Mouse (Mus musculus) lung, postnatal 0 days (tissue): Measurements from ENCODE around the gene Olfr458. TPM values are rescaled to one million over a fixed set of nuclear protein-coding genes. Genes with fewer than 3 reads are reported as not detected.

ENCODE experiments used
- ATAC-seq: fragments of 200-750 bp; cut with Nextera tagmentation; 2 replicates; pipeline ENCODE4 v1.8.0; 2017; ENCODE audit warnings: moderate library complexity
- DNase-seq: peaks from one replicate; pipeline ENCODE4 v3.0.0-alpha.2; 2016; ENCODE audit warnings: low spot score
- H3K27ac ChIP-seq: fragments of 300-500 bp; sonication (generic); 2 replicates; pipeline ENCODE4 v1.5.1; 2014; ENCODE audit warnings: antibody characterized with exemption, mild to moderate bottlenecking, low read length, mixed read lengths
- H3K27me3 ChIP-seq: fragments of 300-500 bp; sonication (generic); replicated peaks from 2 replicates; pipeline ENCODE4 v1.6.1; 2014; ENCODE audit warnings: low read length, mixed read lengths; ENCODE audit not compliant: insufficient read depth
- H3K36me3 ChIP-seq: fragments of 300-500 bp; sonication (generic); 2 replicates; pipeline ENCODE4 v1.6.1; 2014; ENCODE audit warnings: low read length, mixed read lengths; ENCODE audit not compliant: insufficient read depth
- H3K4me1 ChIP-seq: fragments of 300-500 bp; sonication (generic); 2 replicates; pipeline ENCODE4 v1.6.1; 2014; ENCODE audit warnings: antibody characterized with exemption, low read depth, low read length, mixed read lengths; ENCODE audit not compliant: insufficient read depth
- H3K4me2 ChIP-seq: fragments of 300-500 bp; sonication (generic); replicated peaks from 2 replicates; pipeline ENCODE4 v1.6.1; 2014; ENCODE audit warnings: low read depth, mild to moderate bottlenecking, low read length, moderate library complexity, mixed read lengths
- H3K4me3 ChIP-seq: fragments of 300-500 bp; sonication (generic); 2 replicates; pipeline ENCODE4 v1.5.1; 2014; ENCODE audit warnings: low read depth, low read length
- H3K9ac ChIP-seq: fragments of 300-500 bp; sonication (generic); replicated peaks from 2 replicates; pipeline ENCODE4 v1.6.1; 2014; ENCODE audit warnings: low read depth, mild to moderate bottlenecking
- H3K9me3 ChIP-seq: fragments of 300-500 bp; sonication (generic); 2 replicates; pipeline ENCODE4 v1.6.1; 2016; ENCODE audit warnings: low read length, mixed read lengths
- CTCF ChIP-seq: IDR thresholded peaks from 2 replicates; pipeline ENCODE4 v1.5.1; 2016; ENCODE audit warnings: antibody characterized with exemption, mild to moderate bottlenecking
- EP300 ChIP-seq: IDR thresholded peaks from 2 replicates; pipeline ENCODE4 v1.6.1; 2016; ENCODE audit warnings: antibody characterized with exemption, mild to moderate bottlenecking, control low read depth
- WGBS: fragments of 180-500 bp; shearing (Covaris S2); extraction: QIAGEN DNeasy Blood & Tissue Kit; methylation state at CpG from one replicate; pipeline ENCODE4 v1.1.7; 2014; 5-methylcytosine and 5-hydroxymethylcytosine counted together
- polyA plus RNA-seq: library from polyadenylated mRNA; unstranded; fragments of >200 nt; fragmentation: Nextera tagmentation; extraction: Ambion mirVana; gene quantifications from 2 replicates; pipeline ENCODE4 v1.2.1, GENCODE M21; 2015

The Olfr458 gene
- polyA plus RNA-seq, 1 experiment from 2014 or later, result 0.08 TPM

GRCm38 (mm10) chr6:42434446-42434845 is 30.6 kb downstream of the Olfr458 start, which contains the start of gene Tas2r126:
Tas2r126 (plus strand) TSS chr6:42434535.
- 67% methylated on average over 6 of the region's 6 CpGs for WGBS
- no peak for DNase-seq

GRCm38 (mm10) chr6:42433554-42433953 is 31.4 kb downstream of the Olfr458 start:
- Histone ChIP-seq H3K9ac (no peak overlapping the region), H3K36me3 (no peaks in the 10 kb centered on the region), H3K4me3 (no peak overlapping the region), H3K4me1 (no peaks in the 10 kb centered on the region), H3K4me2 (no peak overlapping the region), H3K27ac (no peak overlapping the region), H3K9me3 (no peaks in the 10 kb centered on the region), H3K27me3 (no peaks in the 10 kb centered on the region)
- TF ChIP-seq CTCF, result peak; percentile 63
- TF ChIP-seq EP300, result no peak
- 39% methylated on average over 2 of the region's 2 CpGs for WGBS
- DNase-seq, result peak; percentile 48
- no peak for ATAC-seq

More at GRCm38 (mm10) chr6:42434446-42434845, 30.6 kb downstream of the Olfr458 start, which contains the start of gene Tas2r126:
- Histone ChIP-seq H3K27ac (no peak within 1 kb of the TSS), H3K27me3 (no peaks in the 10 kb centered on the region), H3K4me1 (no peaks in the 10 kb centered on the region), H3K36me3 (no peaks in the 10 kb centered on the region), H3K4me2 (no peak within 1 kb of the TSS), H3K9ac (no peak within 1 kb of the TSS), H3K4me3 (no peak within 1 kb of the TSS), H3K9me3 (no peaks in the 10 kb centered on the region)
- TF ChIP-seq CTCF (no peak), EP300 (no peak)
- no peak for ATAC-seq

- H3K9ac ChIP-seq, result no peak overlapping the region
- no peak overlapping the region for H3K27ac ChIP-seq
- no peaks in the 10 kb centered on the region for H3K36me3 ChIP-seq
- H3K4me3 ChIP-seq, result no peak overlapping the region
- no peaks in the 10 kb centered on the region for H3K9me3 ChIP-seq
- WGBS, result 84% methylated on average over 4 of the region's 4 CpGs
- TF ChIP-seq EP300, result no peak
- TF ChIP-seq CTCF, result no peak
- H3K27me3 ChIP-seq, result no peaks in the 10 kb centered on the region
- no peak overlapping the region for H3K4me2 ChIP-seq
- no peaks in the 10 kb centered on the region for H3K4me1 ChIP-seq
- ATAC-seq, result no peak
- no peak for DNase-seq
These were observed 38.7 kb downstream of the Olfr458 start for GRCm38 (mm10) chr6:42426337-42426736.

GRCm38 (mm10) chr6:42424472-42424871 is 40.5 kb downstream of the Olfr458 start:
- 83% methylated on average over 3 of the region's 3 CpGs for WGBS
- Histone ChIP-seq H3K27ac (no peak overlapping the region), H3K4me3 (no peak overlapping the region), H3K27me3 (no peaks in the 10 kb centered on the region), H3K36me3 (no peaks in the 10 kb centered on the region), H3K9ac (no peak overlapping the region), H3K4me1 (no peaks in the 10 kb centered on the region), H3K9me3 (no peaks in the 10 kb centered on the region), H3K4me2 (no peak overlapping the region)
- no peak for DNase-seq
- no peak for TF ChIP-seq CTCF
- no peak for TF ChIP-seq EP300
- ATAC-seq, result no peak

- no peaks in the 10 kb centered on the region for H3K27me3 ChIP-seq
- WGBS, result 63% methylated on average over 2 of the region's 2 CpGs
- DNase-seq (peak; percentile 56), ATAC-seq (peak; percentile 48)
- H3K9ac ChIP-seq, result no peak overlapping the region
- no peak overlapping the region for H3K4me2 ChIP-seq
- no peak for TF ChIP-seq CTCF
- peak; percentile 12; the same call in 1 of the 2 replicates for TF ChIP-seq EP300
- no peaks in the 10 kb centered on the region for H3K4me1 ChIP-seq
- no peaks in the 10 kb centered on the region for H3K36me3 ChIP-seq
- no peak overlapping the region for H3K27ac ChIP-seq
- no peaks in the 10 kb centered on the region for H3K9me3 ChIP-seq
- H3K4me3 ChIP-seq, result no peak overlapping the region
These were observed 43.6 kb downstream of the Olfr458 start for GRCm38 (mm10) chr6:42421439-42421838.

GRCm38 (mm10) chr6:42419443-42419842 is 45.6 kb downstream of the Olfr458 start:
- no peak overlapping the region for H3K27ac ChIP-seq
- H3K9ac ChIP-seq, result no peak overlapping the region
- H3K4me1 ChIP-seq, result no peaks in the 10 kb centered on the region
- no peak overlapping the region for H3K4me3 ChIP-seq
- ATAC-seq (no peak), DNase-seq (peak; percentile 18)
- no peak overlapping the region for H3K4me2 ChIP-seq
- TF ChIP-seq CTCF (no peak), EP300 (no peak)
- no peaks in the 10 kb centered on the region for H3K36me3 ChIP-seq
- no peaks in the 10 kb centered on the region for H3K27me3 ChIP-seq
- 90% methylated on average over 2 of the region's 2 CpGs for whole genome bisulfite sequencing
- no peaks in the 10 kb centered on the region for H3K9me3 ChIP-seq

Other genes with a start within 250 kb of the Olfr458 start
- gene Tas2r144, start 249.9 kb downstream of the Olfr458 start, polyA plus RNA-seq, result not detected in 2 replicates
- gene Gstk1, start 219.3 kb downstream of the Olfr458 start, polyA plus RNA-seq, result 94.8 and 105 TPM in 2 replicates
- 22.9 and 26.5 TPM in 2 replicates for gene Tmem139, start 203.2 kb downstream of the Olfr458 start, polyA plus RNA-seq
- gene Casp2, start 200.2 kb downstream of the Olfr458 start, polyA plus RNA-seq, result 29.0 and 33.1 TPM in 2 replicates
- 0.05 TPM in 1 of 2 replicates, not detected in the other for gene Clcn1, start 178.5 kb downstream of the Olfr458 start, polyA plus RNA-seq
- gene Fam131b, start 140.6 kb downstream of the Olfr458 start, polyA plus RNA-seq, result not detected in 2 replicates
- gene Zyx, start 115.6 kb downstream of the Olfr458 start, polyA plus RNA-seq, result 166 and 183 TPM in 2 replicates
- 21.8 TPM in 2 replicates for gene Epha1, start 91.9 kb downstream of the Olfr458 start, polyA plus RNA-seq
- 0.15 TPM in 1 of 2 replicates, not detected in the other for gene Tas2r143, start 65.0 kb downstream of the Olfr458 start, polyA plus RNA-seq
- 0.18 TPM in 1 of 2 replicates, not detected in the other for gene Tas2r135, start 59.8 kb downstream of the Olfr458 start, polyA plus RNA-seq
- not detected in 2 replicates for gene Tas2r126, start 30.7 kb downstream of the Olfr458 start, polyA plus RNA-seq
- 0.06 TPM in 2 replicates for gene Olfr457, start 11.1 kb upstream of the Olfr458 start, polyA plus RNA-seq
- gene Olfr456, start 22.0 kb upstream of the Olfr458 start, polyA plus RNA-seq, result 0.30 and 0.33 TPM in 2 replicates
- 0.04 and 0.13 TPM in 2 replicates for gene Olfr455, start 82.4 kb upstream of the Olfr458 start, polyA plus RNA-seq
- 0.05 TPM in 1 of 2 replicates, not detected in the other for gene Tcaf3, start 132.5 kb upstream of the Olfr458 start, polyA plus RNA-seq
- gene Tcaf2, start 180.1 kb upstream of the Olfr458 start, polyA plus RNA-seq, result 2.7 TPM in 2 replicates
- gene Tcaf1, start 244.9 kb upstream of the Olfr458 start, polyA plus RNA-seq, result 36.9 and 41.2 TPM in 2 replicates